Mouse (Mus musculus) spleen, adult 12 weeks (tissue): ENCODE results near the gene Pex19.

Source experiments
- DNase-seq: peaks from one replicate; pipeline ENCODE4 v3.0.0; 2022; ENCODE audit warnings: low spot score

Gene Pex19

DNA sequence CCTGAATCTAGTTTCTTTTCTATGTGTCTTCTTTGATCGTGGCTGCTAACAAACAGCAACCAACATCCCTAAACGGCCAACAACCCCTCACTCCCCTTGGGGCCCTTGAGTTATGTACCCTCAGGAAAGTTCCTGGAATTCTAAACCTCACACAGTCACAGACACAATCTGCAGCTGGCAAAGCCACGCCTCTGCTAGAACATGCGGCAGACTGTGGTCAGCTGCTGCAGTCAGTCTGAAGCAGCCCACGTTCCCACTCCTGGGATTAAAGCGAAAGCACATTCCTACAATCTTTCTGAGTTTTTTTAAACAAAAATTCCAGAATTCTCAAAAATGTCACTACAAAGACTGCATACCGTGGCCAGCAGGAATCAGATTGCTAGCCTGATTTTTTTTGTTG is 7.0 kb downstream of the Pex19 start:
- DNase-seq, result no peak

- no peak for DNase-seq
Observed at GRCm38 (mm10) chr1:172134072-172134471, 7.5 kb downstream of the Pex19 start.

- no peak for DNase-seq
Observed at GRCm38 (mm10) chr1:172140160-172140559, 13.6 kb downstream of the Pex19 start.

DNA sequence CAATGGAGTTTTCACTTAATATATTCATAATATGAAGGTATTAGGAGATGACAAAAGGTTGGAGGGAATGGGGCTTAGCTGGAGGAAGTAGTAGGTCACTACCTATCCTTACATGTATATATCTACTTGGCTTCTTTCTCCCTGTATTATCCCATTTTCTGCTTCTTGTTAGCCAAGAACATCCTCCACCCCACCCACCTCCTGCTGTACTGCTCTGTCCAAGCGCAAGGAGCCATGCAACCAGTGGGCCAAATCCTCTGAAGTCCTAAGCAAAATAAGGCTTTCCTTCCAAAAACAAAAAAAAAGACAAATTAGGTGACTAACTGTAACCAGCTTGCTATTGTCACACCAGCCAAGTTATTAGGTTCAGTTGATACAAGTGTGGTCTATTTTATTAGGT is 14.3 kb downstream of the Pex19 start:
- no peak for DNase-seq

DNA sequence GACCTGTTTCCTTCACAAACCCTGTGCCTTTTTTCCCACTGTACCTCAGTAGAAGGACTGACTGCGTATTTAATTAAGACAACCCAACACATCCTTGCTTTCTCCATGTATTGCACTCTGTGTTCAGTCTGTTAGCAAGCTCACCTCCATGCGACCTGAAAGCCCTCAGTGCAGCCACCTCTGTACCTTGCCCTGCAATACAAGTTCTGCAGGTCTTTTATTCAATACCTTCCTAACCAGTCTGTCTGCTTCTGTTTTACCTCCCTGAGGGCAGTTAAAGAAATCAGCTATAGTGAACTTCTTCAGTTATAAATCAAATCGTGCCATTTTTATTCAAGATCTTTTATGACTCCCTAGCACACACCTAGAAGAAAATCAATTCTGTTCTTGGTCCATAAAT is 15.0 kb downstream of the Pex19 start:
- no peak for DNase-seq

GRCm38 (mm10) chr1:172143570-172143969 is 17.0 kb downstream of the Pex19 start:
- peak; percentile 38 for DNase-seq

DNA sequence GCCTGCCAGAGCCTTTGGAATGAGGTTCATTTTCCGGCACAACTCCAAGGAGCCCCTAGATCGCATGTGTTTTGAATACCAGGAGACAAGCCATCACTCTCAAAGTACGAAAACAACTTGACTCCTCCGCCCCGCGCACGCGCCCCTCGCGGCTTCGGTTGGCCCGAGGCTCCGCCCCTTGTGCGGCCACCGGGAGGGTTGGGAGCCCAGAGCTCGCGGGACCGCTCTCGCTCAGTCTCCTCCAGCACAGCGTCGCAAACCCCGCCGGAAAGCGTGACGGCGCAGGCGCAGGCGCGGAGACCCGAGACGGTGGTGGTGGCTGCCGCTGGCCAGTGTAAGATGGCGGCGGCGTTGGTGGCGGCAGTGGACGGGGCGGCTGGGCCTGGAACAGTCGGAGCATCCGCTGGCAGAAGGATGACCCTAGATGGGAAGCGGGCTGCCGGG is 21.3 kb downstream of the Pex19 start, which contains the start of gene Dcaf8:
Gene Dcaf8 (plus strand): TSS at position 250 of the 444 bp plus-strand sequence.
- peak; percentile 96 for DNase-seq

DNA sequence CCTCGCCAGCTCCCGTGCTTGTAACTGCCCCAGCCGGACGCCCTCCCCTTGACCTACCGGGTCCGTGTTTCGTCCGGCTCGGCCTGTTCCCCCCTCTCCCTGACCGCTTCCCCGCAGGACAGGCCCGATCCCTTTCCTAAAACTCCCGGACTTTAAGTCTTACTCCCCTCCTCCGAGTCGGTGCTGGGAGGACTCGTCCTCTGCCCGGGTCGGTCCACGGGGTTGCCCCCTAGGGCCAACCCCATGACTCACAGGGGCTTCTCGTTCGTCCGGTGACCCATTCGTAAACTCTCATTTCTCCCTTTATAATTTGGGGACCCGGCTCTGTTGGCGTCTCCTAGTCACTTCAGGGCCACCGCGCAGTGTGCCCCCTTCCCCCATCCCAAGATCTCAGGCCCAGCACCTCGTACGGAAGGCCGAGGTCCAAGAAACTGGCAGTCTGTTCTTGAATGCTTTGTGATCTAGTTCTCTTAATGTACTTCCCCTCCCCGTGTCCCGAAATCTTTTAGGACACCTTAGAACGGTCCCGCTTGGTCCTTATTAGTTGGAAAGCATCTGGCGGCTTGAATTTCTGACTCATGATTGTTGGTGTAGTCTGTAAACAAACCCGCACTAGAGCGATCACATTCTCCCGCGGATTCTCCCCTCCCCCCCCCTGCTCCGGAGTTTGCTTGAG is 21.9 kb downstream of the Pex19 start:
- DNase-seq, result peak; percentile 50

DNA sequence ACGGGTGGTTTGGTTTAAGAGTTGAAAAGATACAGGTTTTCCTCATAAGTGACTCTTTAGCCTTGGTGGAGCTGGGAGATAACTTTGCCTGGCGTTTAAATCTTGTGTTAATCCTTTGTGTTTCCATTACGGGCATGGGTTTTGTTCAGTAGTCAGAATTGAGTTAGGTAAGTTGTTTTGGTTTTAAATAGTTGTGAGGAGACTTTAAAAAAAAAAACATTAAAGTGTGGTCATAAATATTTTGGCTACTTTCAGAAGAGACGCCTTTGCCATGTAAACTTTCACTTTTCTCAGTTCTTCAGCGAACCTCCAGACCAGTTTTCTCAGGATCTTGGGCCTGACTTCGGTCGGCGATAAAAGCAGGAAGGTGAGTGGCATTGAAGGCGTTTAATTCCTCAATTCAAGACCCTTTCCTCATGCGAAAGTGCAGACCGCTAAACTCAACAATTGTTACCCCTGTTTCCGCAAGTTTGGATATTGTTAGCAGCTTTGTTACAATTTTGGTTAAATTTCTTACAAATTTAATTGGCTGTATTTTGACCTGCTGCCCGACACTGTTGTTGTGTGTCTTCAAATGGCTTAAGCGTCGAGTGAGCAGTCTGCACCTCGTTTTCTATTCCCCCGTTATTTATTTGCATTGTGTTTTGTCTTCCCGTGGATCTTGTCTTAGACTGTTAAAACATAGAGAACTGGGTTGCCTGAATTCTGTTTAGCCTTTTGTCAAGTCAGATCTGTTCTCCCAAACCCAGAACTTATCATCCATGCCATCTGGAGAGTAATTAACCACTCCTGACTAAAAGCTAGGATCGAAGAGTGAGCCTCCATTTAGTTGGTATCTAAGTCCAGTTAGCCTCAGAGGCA is 22.6 kb downstream of the Pex19 start:
- DNase-seq, result no peak

DNA sequence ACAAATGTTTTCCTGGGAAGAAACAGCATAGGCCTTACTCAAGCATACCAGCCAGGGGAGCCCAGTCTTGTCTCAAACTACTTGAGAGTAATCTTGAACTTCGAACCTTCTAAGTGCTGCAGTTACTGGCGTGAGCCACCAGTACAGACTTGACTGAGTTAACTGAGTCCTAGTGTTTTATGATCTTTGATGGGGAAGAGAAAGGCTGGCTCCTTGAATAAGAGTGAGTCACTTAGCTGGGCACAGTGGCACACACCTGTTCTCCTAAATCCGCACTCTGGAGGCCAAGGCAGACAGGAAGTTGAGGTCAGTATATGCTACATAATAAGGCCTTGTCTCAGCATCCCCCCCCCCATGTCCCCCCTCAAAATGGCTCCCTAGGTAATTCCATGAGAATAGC is 28.0 kb downstream of the Pex19 start:
- no peak for DNase-seq

GRCm38 (mm10) chr1:172155518-172155917 is 29.0 kb downstream of the Pex19 start:
- DNase-seq, result no peak

DNA sequence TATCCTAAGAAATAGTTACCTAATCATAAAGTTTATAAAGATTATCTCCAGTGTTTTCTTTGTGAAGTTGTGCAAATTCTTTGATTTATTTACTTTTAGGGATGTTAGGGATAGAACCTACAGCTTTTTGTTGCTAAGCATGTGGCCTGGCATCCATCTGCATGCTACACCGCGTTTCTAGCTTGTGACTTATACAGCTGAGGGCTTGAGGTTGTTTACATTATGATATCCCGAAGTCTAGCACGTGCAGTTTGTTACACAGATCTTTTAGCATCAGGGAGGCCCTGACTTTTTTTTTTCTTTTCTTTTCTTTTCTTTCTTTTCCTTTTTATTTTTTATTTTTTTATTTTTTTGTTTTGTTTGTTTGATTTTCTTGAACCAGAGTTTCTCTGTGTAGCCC is 33.4 kb downstream of the Pex19 start:
- DNase-seq, result no peak

- no peak for DNase-seq
Observed at GRCm38 (mm10) chr1:172160508-172160907, 34.0 kb downstream of the Pex19 start.

- no peak for DNase-seq
Observed at GRCm38 (mm10) chr1:172162009-172162408, 35.5 kb downstream of the Pex19 start.

GRCm38 (mm10) chr1:172162959-172163358 is 36.4 kb downstream of the Pex19 start:
- DNase-seq, result no peak

DNA sequence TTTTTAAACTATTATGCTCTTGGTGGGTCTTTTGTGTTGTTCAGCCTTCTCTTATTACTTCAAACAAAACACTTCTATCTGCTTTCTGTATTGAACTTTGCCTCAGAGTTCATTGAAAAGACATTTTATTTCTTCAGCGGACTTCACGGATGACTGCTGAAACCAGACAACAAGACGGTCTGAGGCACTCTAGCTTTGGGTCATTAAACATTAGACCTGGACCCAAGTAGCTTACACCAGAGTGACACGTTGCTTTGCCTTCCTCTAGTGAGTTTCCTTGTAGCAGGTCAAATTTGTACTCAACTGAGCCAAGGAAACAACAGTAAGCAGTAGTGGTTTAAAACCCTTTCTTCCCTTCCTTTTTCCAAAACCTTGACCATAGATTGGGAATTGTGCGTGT is 41.4 kb downstream of the Pex19 start:
- no peak for DNase-seq

- no peak for DNase-seq
Observed at GRCm38 (mm10) chr1:172169809-172170208, 43.3 kb downstream of the Pex19 start.

DNA sequence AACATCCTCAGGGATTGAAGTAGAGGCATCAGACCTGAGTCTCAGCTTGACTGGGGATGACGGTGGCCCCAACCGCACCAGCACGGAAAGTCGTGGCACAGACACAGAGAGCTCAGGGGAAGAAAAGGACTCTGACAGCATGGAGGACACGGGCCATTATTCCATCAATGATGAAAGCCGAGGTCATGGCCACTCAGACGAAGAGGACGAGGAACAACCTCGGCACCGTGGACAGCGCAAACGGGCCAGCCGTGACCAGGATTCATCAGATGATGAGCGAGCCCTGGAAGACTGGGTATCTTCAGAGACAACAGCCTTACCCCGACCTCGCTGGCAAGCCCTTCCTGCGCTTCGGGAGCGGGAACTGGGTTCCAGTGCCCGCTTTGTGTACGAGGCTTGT is 45.8 kb downstream of the Pex19 start:
- DNase-seq, result no peak

- DNase-seq, result no peak
Observed at GRCm38 (mm10) chr1:172173181-172173580, 46.6 kb downstream of the Pex19 start.

DNA sequence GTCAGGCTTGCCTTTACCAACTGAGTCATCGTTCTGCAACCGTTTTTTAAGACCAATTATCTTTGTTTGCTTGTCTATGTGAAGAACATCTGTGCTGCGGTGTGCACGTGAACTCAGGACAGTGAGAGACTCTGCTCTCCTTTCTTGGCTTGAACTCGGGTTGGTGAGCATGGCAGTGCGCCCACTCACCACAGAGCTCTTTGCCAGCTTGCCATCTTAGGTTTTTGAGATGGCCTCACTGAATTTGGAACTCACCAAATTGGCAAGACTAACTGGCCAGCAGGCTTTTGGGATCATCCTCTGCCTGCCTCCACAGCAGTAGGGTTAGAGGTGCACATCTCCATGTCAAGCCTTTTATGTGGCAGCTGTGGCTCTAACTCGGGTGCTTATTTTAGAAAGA is 51.2 kb downstream of the Pex19 start:
- no peak for DNase-seq

DNA sequence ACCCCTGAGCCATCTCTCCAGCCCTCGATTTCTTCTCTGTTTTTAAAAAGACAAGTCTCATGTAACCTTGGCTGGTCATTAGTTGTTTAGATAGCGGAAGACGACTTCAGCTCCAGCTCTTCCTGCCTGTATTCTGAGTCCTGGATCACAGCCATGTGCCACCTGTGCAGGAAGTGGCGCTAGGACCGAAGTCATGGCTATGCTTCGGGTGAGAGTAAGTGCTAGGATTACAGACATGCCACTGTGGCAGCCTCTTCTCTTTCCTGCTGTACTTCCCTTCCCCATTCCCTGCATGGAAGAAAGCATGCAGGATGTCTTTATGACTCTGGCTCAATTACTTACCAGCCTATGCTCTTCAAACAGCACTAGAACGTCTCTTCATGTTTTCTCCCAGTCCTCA is 52.5 kb downstream of the Pex19 start:
- no peak for DNase-seq

GRCm38 (mm10) chr1:172180881-172181280 is 54.3 kb downstream of the Pex19 start:
- DNase-seq, result no peak

DNA sequence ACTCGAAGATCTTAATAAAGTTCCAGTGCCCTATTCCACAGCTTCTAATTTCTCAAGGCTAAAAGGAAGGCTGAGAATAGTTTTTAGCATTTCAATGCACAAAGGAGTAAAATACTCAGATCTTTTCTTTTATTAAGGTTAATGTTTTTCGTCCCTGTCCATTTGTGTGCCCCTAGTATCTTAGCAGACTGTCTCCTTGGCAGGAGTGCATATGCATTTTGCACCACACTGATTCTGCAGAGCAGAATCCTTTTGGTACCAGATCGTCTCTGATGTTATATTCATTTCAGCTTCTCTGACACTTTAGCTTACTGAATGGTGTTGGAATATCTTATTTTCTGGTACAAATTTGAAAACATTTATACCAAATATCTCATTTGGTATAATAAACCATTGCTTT is 55.2 kb downstream of the Pex19 start:
- no peak for DNase-seq
